Mouse (Mus musculus): ENCODE results near the gene 2410004B18Rik. TPM values are rescaled to one million over a fixed set of nuclear protein-coding genes. Genes with fewer than 3 reads are reported as not detected.

Gene 2410004B18Rik
- polyA plus RNA-seq, 1 experiment from 2014 or later, result 36.4 TPM

GRCm38 (mm10) chr3:145916374-145916773 is 21.4 kb upstream of the 2410004B18Rik start:
- DNase-seq (ENCODE audit: low spot score), result no peak
- no peaks in the 10 kb centered on the region for H3K27me3 ChIP-seq (ENCODE audit: control insufficient read depth, insufficient read depth, low read length)
- no peaks in the 10 kb centered on the region for H3K4me1 ChIP-seq (replicated peaks; ENCODE audit: control insufficient read depth, insufficient read depth)
- 81% methylated on average over 5 of the region's 5 CpGs for WGBS
- no peak for ATAC-seq (ENCODE audit: low FRiP score, low TSS enrichment)
- H3K4me2 ChIP-seq (replicated peaks; ENCODE audit: low read depth), result no peak overlapping the region
- TF ChIP-seq EP300 (optimal IDR thresholded peaks at IDR 0.05) (no peak), CTCF (IDR thresholded peaks at IDR 0.05; ENCODE audit: low read depth) (no peak)
- no peaks in the 10 kb centered on the region for H3K9me3 ChIP-seq (ENCODE audit: control insufficient read depth, low read length)
- H3K36me3 ChIP-seq (ENCODE audit: control insufficient read depth, insufficient read depth, low read length), result no peaks in the 10 kb centered on the region
- no peak overlapping the region for H3K9ac ChIP-seq (ENCODE audit: low read length)
- H3K4me3 ChIP-seq (ENCODE audit: low read depth, low read length), result no peak overlapping the region
- H3K27ac ChIP-seq (replicated peaks), result no peak overlapping the region

GRCm38 (mm10) chr3:145916826-145917225 is 21.0 kb upstream of the 2410004B18Rik start:
- TF ChIP-seq CTCF (IDR thresholded peaks at IDR 0.05; ENCODE audit: low read depth) (no peak), EP300 (optimal IDR thresholded peaks at IDR 0.05) (no peak)
- no peaks in the 10 kb centered on the region for H3K9me3 ChIP-seq (ENCODE audit: control insufficient read depth, low read length)
- H3K9ac ChIP-seq (ENCODE audit: low read length), result no peak overlapping the region
- H3K36me3 ChIP-seq (ENCODE audit: control insufficient read depth, insufficient read depth, low read length), result no peaks in the 10 kb centered on the region
- H3K4me2 ChIP-seq (replicated peaks; ENCODE audit: low read depth), result no peak overlapping the region
- ATAC-seq (ENCODE audit: low FRiP score, low TSS enrichment) (peak; percentile 49; the same call in 1 of the 2 replicates), DNase-seq (ENCODE audit: low spot score) (no peak)
- no peaks in the 10 kb centered on the region for H3K4me1 ChIP-seq (replicated peaks; ENCODE audit: control insufficient read depth, insufficient read depth)
- no peaks in the 10 kb centered on the region for H3K27me3 ChIP-seq (ENCODE audit: control insufficient read depth, insufficient read depth, low read length)
- H3K4me3 ChIP-seq (ENCODE audit: low read depth, low read length), result no peak overlapping the region
- WGBS, result 63% methylated on average over 4 of the region's 4 CpGs
- 0 out of 2 replicates have a peak overlapping the region, but pooled peaks have one; percentile 49 for H3K27ac ChIP-seq (replicated peaks)

GRCm38 (mm10) chr3:145922019-145922854 is 15.6 kb upstream of the 2410004B18Rik start, which contains the start of gene Bcl10:
Gene Bcl10 (plus strand): TSS chr3:145922804.
- 34% methylated on average over 11 of the region's 11 CpGs for WGBS
- no peak within 1 kb of the TSS; the same call in 1 of the 2 replicates for H3K9ac ChIP-seq (ENCODE audit: low read length)
- no peaks in the 10 kb centered on the region; the same call in 1 of the 2 replicates for H3K4me1 ChIP-seq (replicated peaks; ENCODE audit: control insufficient read depth, insufficient read depth)
- TF ChIP-seq EP300 (optimal IDR thresholded peaks at IDR 0.05) (no peak), CTCF (IDR thresholded peaks at IDR 0.05; ENCODE audit: low read depth) (no peak)
- peak within 1 kb of the TSS; percentile 45 for H3K4me2 ChIP-seq (replicated peaks; ENCODE audit: low read depth)
- H3K27ac ChIP-seq (replicated peaks), result peak within 1 kb of the TSS; percentile 64; the same call in 1 of the 2 replicates
- H3K36me3 ChIP-seq (ENCODE audit: control insufficient read depth, insufficient read depth, low read length), result no peaks in the 10 kb centered on the region
- H3K9me3 ChIP-seq (ENCODE audit: control insufficient read depth, low read length), result no peaks in the 10 kb centered on the region
- peak within 1 kb of the TSS; percentile 26; the same call in 1 of the 2 replicates for H3K4me3 ChIP-seq (ENCODE audit: low read depth, low read length)
- H3K27me3 ChIP-seq (ENCODE audit: control insufficient read depth, insufficient read depth, low read length), result no peaks in the 10 kb centered on the region
- peak; percentile 2; the same call in 1 of the 2 replicates for ATAC-seq (ENCODE audit: low FRiP score, low TSS enrichment)
- peak; percentile 48 for DNase-seq (ENCODE audit: low spot score)

GRCm38 (mm10) chr3:145922971-145923370 is 14.8 kb upstream of the 2410004B18Rik start:
- no peak overlapping the region for H3K27ac ChIP-seq (replicated peaks)
- no peak overlapping the region for H3K9ac ChIP-seq (ENCODE audit: low read length)
- TF ChIP-seq EP300 (optimal IDR thresholded peaks at IDR 0.05) (no peak), CTCF (IDR thresholded peaks at IDR 0.05; ENCODE audit: low read depth) (no peak)
- H3K4me2 ChIP-seq (replicated peaks; ENCODE audit: low read depth), result no peak overlapping the region
- no peaks in the 10 kb centered on the region for H3K36me3 ChIP-seq (ENCODE audit: control insufficient read depth, insufficient read depth, low read length)
- ATAC-seq (ENCODE audit: low FRiP score, low TSS enrichment) (no peak), DNase-seq (ENCODE audit: low spot score) (no peak)
- WGBS, result 46% methylated on average over 3 of the region's 3 CpGs
- no peaks in the 10 kb centered on the region for H3K9me3 ChIP-seq (ENCODE audit: control insufficient read depth, low read length)
- no peaks in the 10 kb centered on the region for H3K27me3 ChIP-seq (ENCODE audit: control insufficient read depth, insufficient read depth, low read length)
- H3K4me3 ChIP-seq (ENCODE audit: low read depth, low read length), result no peak overlapping the region
- no peaks in the 10 kb centered on the region; the same call in 1 of the 2 replicates for H3K4me1 ChIP-seq (replicated peaks; ENCODE audit: control insufficient read depth, insufficient read depth)

GRCm38 (mm10) chr3:145923874-145924577 is 13.8 kb upstream of the 2410004B18Rik start:
- peak; percentile 100 for DNase-seq (ENCODE audit: low spot score)
- WGBS, result under 1% methylated on average over 54 of the region's 58 CpGs
- Histone ChIP-seq H3K27ac (replicated peaks) (peak overlapping the region; percentile 98), H3K4me2 (replicated peaks; ENCODE audit: low read depth) (peak overlapping the region; percentile 82), H3K27me3 (ENCODE audit: control insufficient read depth, insufficient read depth, low read length) (no peaks in the 10 kb centered on the region), H3K4me1 (replicated peaks; ENCODE audit: control insufficient read depth, insufficient read depth) (no peaks in the 10 kb centered on the region; the same call in 1 of the 2 replicates), H3K4me3 (ENCODE audit: low read depth, low read length) (peak overlapping the region; percentile 89), H3K9me3 (ENCODE audit: control insufficient read depth, low read length) (no peaks in the 10 kb centered on the region), H3K36me3 (ENCODE audit: control insufficient read depth, insufficient read depth, low read length) (no peaks in the 10 kb centered on the region), H3K9ac (ENCODE audit: low read length) (peak overlapping the region; percentile 93)
- TF ChIP-seq EP300 (optimal IDR thresholded peaks at IDR 0.05) (no peak), CTCF (IDR thresholded peaks at IDR 0.05; ENCODE audit: low read depth) (no peak)
- ATAC-seq (ENCODE audit: low FRiP score, low TSS enrichment), result peak; percentile 99
